Mouse (Mus musculus): ENCODE measurements around the gene Il27.
"Not testable (repeated sequence)": the region's sequence is repeated elsewhere in the genome, so short reads cannot be mapped to it uniquely, and the experiment has no call there.

Il27 gene

GRCm38 (mm10) chr7:126594862-126595561 lies at the start of gene Il27:
TSS of gene Il27 (minus strand) at chr7:126594941.
- no peak for DNase-seq (ENCODE audit: low spot score)

GRCm38 (mm10) chr7:126644345-126644744 lies 49.6 kb upstream of the Il27 start:
- DNase-seq (ENCODE audit: low spot score), result no peak

GRCm38 (mm10) chr7:126643244-126643617 lies 48.5 kb upstream of the Il27 start:
- not testable (repeated sequence) for DNase-seq (ENCODE audit: low spot score)

- no peak for DNase-seq (ENCODE audit: low spot score)
These were observed 48.0 kb upstream of the Il27 start for GRCm38 (mm10) chr7:126642545-126643243.

GRCm38 (mm10) chr7:126636733-126637520 lies 42.2 kb upstream of the Il27 start:
- no peak for DNase-seq (ENCODE audit: low spot score)

- no peak for DNase-seq (ENCODE audit: low spot score)
These were observed 40.6 kb upstream of the Il27 start for GRCm38 (mm10) chr7:126635375-126635774.

- DNase-seq (ENCODE audit: low spot score), result no peak
These were observed 37.7 kb upstream of the Il27 start for GRCm38 (mm10) chr7:126632478-126632877.

GRCm38 (mm10) chr7:126630824-126631518 lies 36.2 kb upstream of the Il27 start, which contains the start of gene Nupr1:
TSS of gene Nupr1 (minus strand) at chr7:126630861.
- no peak for DNase-seq (ENCODE audit: low spot score)

- no peak for DNase-seq (ENCODE audit: low spot score)
These were observed 35.2 kb upstream of the Il27 start for GRCm38 (mm10) chr7:126629915-126630314.

- peak; percentile 79 for DNase-seq (ENCODE audit: low spot score)
These were observed 33.4 kb upstream of the Il27 start for GRCm38 (mm10) chr7:126628111-126628510.

- no peak for DNase-seq (ENCODE audit: low spot score)
These were observed 31.3 kb upstream of the Il27 start for GRCm38 (mm10) chr7:126625807-126626600.

GRCm38 (mm10) chr7:126625369-126625768 lies 30.6 kb upstream of the Il27 start:
- peak; percentile 85 for DNase-seq (ENCODE audit: low spot score)

GRCm38 (mm10) chr7:126624774-126625173 lies 30.0 kb upstream of the Il27 start:
- DNase-seq (ENCODE audit: low spot score), result no peak

GRCm38 (mm10) chr7:126623381-126623780 lies 28.6 kb upstream of the Il27 start:
- no peak for DNase-seq (ENCODE audit: low spot score)

GRCm38 (mm10) chr7:126621452-126622359 lies 27.0 kb upstream of the Il27 start:
- no peak for DNase-seq (ENCODE audit: low spot score)

GRCm38 (mm10) chr7:126619559-126620275 lies 25.0 kb upstream of the Il27 start:
- no peak for DNase-seq (ENCODE audit: low spot score)

GRCm38 (mm10) chr7:126616707-126617106 lies 22.0 kb upstream of the Il27 start:
- DNase-seq (ENCODE audit: low spot score), result no peak

GRCm38 (mm10) chr7:126612736-126613135 lies 18.0 kb upstream of the Il27 start:
- DNase-seq (ENCODE audit: low spot score), result no peak

- DNase-seq (ENCODE audit: low spot score), result no peak
These were observed 13.1 kb upstream of the Il27 start for GRCm38 (mm10) chr7:126607796-126608195.

GRCm38 (mm10) chr7:126607064-126607463 lies 12.3 kb upstream of the Il27 start:
- no peak for DNase-seq (ENCODE audit: low spot score)

All from ovary, adult 18-20 months (tissue).